9 mouse cellular contexts compared by ENCODE assay signal in genomic region chr2:78959451-78959850, GRCm38 (mm10).
DNase-seq lines count a peak whose midpoint lies in the region; ATAC-seq and TF ChIP-seq lines count a peak whose summit lies in the region.
"Had no signal": no experiment of that assay in that cellular context is flagged by ENCODE, and none has a peak within 500 bp of the region (broad histone marks: within the 10 kb centered on the region; RNA-seq: fewer than 3 reads in every experiment).

No protein-coding gene starts in this region.

- H3K27me3 ChIP-seq in forebrain, embryonic 14.5 days (replicated peaks; ENCODE audit: control insufficient read depth, insufficient read depth, low read length): no peaks in the 10 kb centered on the region
- no peaks in the 10 kb centered on the region for H3K27me3 ChIP-seq in forebrain, embryonic 10.5 days (ENCODE audit: poor library complexity, severe bottlenecking)
- H3K27me3 ChIP-seq in lung, embryonic 14.5 days (ENCODE audit: insufficient read depth, low read length): no peaks in the 10 kb centered on the region
- no peaks in the 10 kb centered on the region for H3K27me3 ChIP-seq in stomach, embryonic 15.5 days (replicated peaks)
- H3K27me3 ChIP-seq: neural tube, embryonic 12.5 days had no signal

- TF ChIP-seq CTCF in lung, embryonic 14.5 days (IDR thresholded peaks at IDR 0.05; ENCODE audit: low read depth): peak; percentile 77

- H3K4me1 ChIP-seq in forebrain, embryonic 14.5 days (ENCODE audit: control insufficient read depth, insufficient read depth, low read length): peaks cover 8% of the 10 kb centered on the region
- H3K4me1 ChIP-seq in forebrain, embryonic 10.5 days: peaks cover 13% of the 10 kb centered on the region
- peaks cover 4% of the 10 kb centered on the region; the same call in 1 of the 2 replicates for H3K4me1 ChIP-seq in lung, embryonic 14.5 days (ENCODE audit: insufficient read depth)
- no peaks in the 10 kb centered on the region for H3K4me1 ChIP-seq in stomach, embryonic 15.5 days

- H3K27ac ChIP-seq in forebrain, embryonic 14.5 days (ENCODE audit: low read depth, low read length): no peak overlapping the region
- H3K27ac ChIP-seq in forebrain, embryonic 10.5 days: no peak overlapping the region
- H3K27ac ChIP-seq in lung, embryonic 14.5 days (ENCODE audit: low read depth): no peak overlapping the region
- no peak overlapping the region for H3K27ac ChIP-seq in stomach, embryonic 15.5 days
- H3K27ac ChIP-seq: neural tube, embryonic 12.5 days had no signal

- no peak overlapping the region for H3K9ac ChIP-seq in forebrain, embryonic 14.5 days (ENCODE audit: low read length)
- no peak overlapping the region for H3K9ac ChIP-seq in lung, embryonic 14.5 days
- H3K9ac ChIP-seq in stomach, embryonic 15.5 days: no peak overlapping the region
- H3K9ac ChIP-seq: neural tube, embryonic 12.5 days had no signal

- H3K9me3 ChIP-seq in forebrain, embryonic 14.5 days (replicated peaks; ENCODE audit: control insufficient read depth, low read length): no peaks in the 10 kb centered on the region
- H3K9me3 ChIP-seq in forebrain, embryonic 10.5 days: no peaks in the 10 kb centered on the region
- no peaks in the 10 kb centered on the region for H3K9me3 ChIP-seq in lung, embryonic 14.5 days (ENCODE audit: low read depth, low read length)
- H3K9me3 ChIP-seq in stomach, embryonic 15.5 days: no peaks in the 10 kb centered on the region
- H3K9me3 ChIP-seq: neural tube, embryonic 12.5 days had no signal

- H3K36me3 ChIP-seq in forebrain, embryonic 14.5 days (ENCODE audit: control insufficient read depth, insufficient read depth, low read length): no peaks in the 10 kb centered on the region
- no peaks in the 10 kb centered on the region for H3K36me3 ChIP-seq in forebrain, embryonic 10.5 days (replicated peaks)
- H3K36me3 ChIP-seq in lung, embryonic 14.5 days (ENCODE audit: insufficient read depth): no peaks in the 10 kb centered on the region
- no peaks in the 10 kb centered on the region for H3K36me3 ChIP-seq in stomach, embryonic 15.5 days
- H3K36me3 ChIP-seq: neural tube, embryonic 12.5 days had no signal

- peak; percentile 37; the same call in 1 of the 2 replicates for ATAC-seq in forebrain, embryonic 14.5 days
- ATAC-seq in lung, embryonic 14.5 days (ENCODE audit: insufficient read depth): peak; percentile 31; the same call in 1 of the 2 replicates
- ATAC-seq in stomach, embryonic 15.5 days (ENCODE audit: insufficient read depth, low FRiP score, low read depth): no peak

- no peak overlapping the region for H3K4me2 ChIP-seq in forebrain, embryonic 14.5 days (ENCODE audit: low read length)
- H3K4me2 ChIP-seq in lung, embryonic 14.5 days: 0 out of 2 replicates have a peak overlapping the region, but pooled peaks have one; percentile 20
- 0 out of 2 replicates have a peak overlapping the region, but pooled peaks have one; percentile 0 for H3K4me2 ChIP-seq in stomach, embryonic 15.5 days
- H3K4me2 ChIP-seq: neural tube, embryonic 12.5 days had no signal

- 52% methylated on average over 3 of the region's 3 CpGs for WGBS in forebrain, embryonic 14.5 days
- 69% methylated on average over 3 of the region's 3 CpGs for WGBS in forebrain, embryonic 10.5 days
- WGBS in lung, embryonic 14.5 days: 25% methylated on average over 3 of the region's 3 CpGs
- 30% methylated on average over 3 of the region's 3 CpGs for WGBS in stomach, embryonic 15.5 days

- no peak overlapping the region for H3K4me3 ChIP-seq in forebrain, embryonic 14.5 days (ENCODE audit: low read depth, low read length)
- no peak overlapping the region for H3K4me3 ChIP-seq in forebrain, embryonic 10.5 days
- H3K4me3 ChIP-seq in lung, embryonic 14.5 days (ENCODE audit: low read depth, low read length): no peak overlapping the region
- H3K4me3 ChIP-seq in stomach, embryonic 15.5 days (replicated peaks): no peak overlapping the region
- H3K4me3 ChIP-seq: neural tube, embryonic 12.5 days had no signal

- DNase-seq in forebrain, embryonic 14.5 days (ENCODE audit: low spot score): peak; percentile 70
- DNase-seq in forebrain, embryonic 10.5 days (ENCODE audit: extremely low spot score, low spot score): no peak
- DNase-seq in lung, embryonic 14.5 days: peak; percentile 78
- no peak for DNase-seq in lung, adult 18-20 months
- peak; percentile 38 for DNase-seq in embryo, embryonic 10 days (ENCODE audit: low spot score)
- DNase-seq in layer of hippocampus, postnatal 14 days (ENCODE audit: low spot score in 2 of 2): peak; percentile 49 to 61
- no peak for DNase-seq in right cerebral cortex, postnatal 36 days (ENCODE audit: low spot score in 2 of 2)

Comparison
In these comparisons a context has a peak if more than half of its experiments do, and no peak if none do; other contexts are left out.
1. DNase-seq: peak in forebrain, embryonic 14.5 days (single experiment), lung, embryonic 14.5 days (single experiment), embryo, embryonic 10 days (single experiment) and layer of hippocampus, postnatal 14 days (2 of 2); none in forebrain, embryonic 10.5 days (single experiment), lung, adult 18-20 months (0 of 2) and right cerebral cortex, postnatal 36 days (0 of 2).